Mouse (Mus musculus): ENCODE data around the gene Trim40.

DNA sequence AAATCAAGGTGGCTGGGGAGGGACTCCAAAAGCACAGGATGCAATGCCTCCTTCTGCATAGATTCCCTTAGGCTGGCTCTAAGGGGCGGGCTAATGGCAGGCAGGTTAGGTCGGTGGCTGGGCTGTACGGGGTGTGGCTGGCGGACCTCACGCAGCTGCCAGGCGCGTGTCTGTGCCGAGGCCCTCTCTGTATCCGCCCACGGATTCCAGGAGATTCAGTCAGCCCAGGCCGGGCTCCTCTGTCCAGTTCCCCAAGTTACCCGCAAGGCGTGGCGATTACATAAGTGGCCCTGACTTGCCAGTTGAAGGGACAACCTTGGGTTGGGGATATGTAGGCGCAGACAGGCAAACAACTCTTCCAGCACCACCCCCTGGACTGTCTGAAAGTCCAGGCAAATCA is 30.3 kb upstream of the Trim40 start:
- TF ChIP-seq POLR2A (IDR thresholded peaks at IDR 0.05; ENCODE audit: control insufficient read depth, extremely low read depth, insufficient read depth, low read length, poor library complexity), result no peak
- no peak for TF ChIP-seq CTCF (IDR thresholded peaks at IDR 0.05; ENCODE audit: borderline replicate concordance, control insufficient read depth, extremely low read depth, insufficient read depth, low read length, poor library complexity)

Data from thymus, adult 2 months (tissue).